Mouse (Mus musculus): ENCODE results near the gene Prm3. TPM values are rescaled to one million over a fixed set of nuclear protein-coding genes. Genes with fewer than 3 reads are reported as not detected.
A peak's percentile ranks its signal among the peaks of the same experiment; 100 is the strongest.

The Prm3 gene
- polyA plus RNA-seq, 1 experiment from 2014 or later, result not detected

GRCm38 (mm10) chr16:10781862-10782371, 8.8 kb downstream of the Prm3 start:
- no peak overlapping the region; the same call in 1 of the 2 replicates for H3K4me2 ChIP-seq
- WGBS, result 55% methylated on average over 9 of the region's 9 CpGs
- H3K9ac ChIP-seq, result peak overlapping the region; percentile 41; the same call in 1 of the 2 replicates

GRCm38 (mm10) chr16:10780631-10781120, 10.0 kb downstream of the Prm3 start:
- no peak overlapping the region for H3K4me3 ChIP-seq
- no peak overlapping the region for H3K4me2 ChIP-seq
- H3K36me3 ChIP-seq, result no peaks in the 10 kb centered on the region
- no peak overlapping the region for H3K9ac ChIP-seq
- no peak overlapping the region for H3K27ac ChIP-seq (replicated peaks)
- WGBS, result 83% methylated on average over 5 of the region's 5 CpGs
- H3K27me3 ChIP-seq, result peaks cover 24% of the 10 kb centered on the region
- ATAC-seq (ENCODE audit: low read depth), result no peak
- H3K4me1 ChIP-seq (replicated peaks), result peaks cover 31% of the 10 kb centered on the region
- no peaks in the 10 kb centered on the region for H3K9me3 ChIP-seq

More at GRCm38 (mm10) chr16:10781862-10782371, 8.8 kb downstream of the Prm3 start:
- Histone ChIP-seq H3K27me3 (peaks cover 24% of the 10 kb centered on the region), H3K36me3 (no peaks in the 10 kb centered on the region), H3K4me1 (replicated peaks) (peaks cover 43% of the 10 kb centered on the region), H3K27ac (replicated peaks) (no peak overlapping the region), H3K9me3 (no peaks in the 10 kb centered on the region), H3K4me3 (no peak overlapping the region)
- no peak for ATAC-seq (ENCODE audit: low read depth)

- no peak for ATAC-seq (ENCODE audit: low read depth)
- H3K27ac ChIP-seq (replicated peaks), result no peak overlapping the region
- peaks cover 9% of the 10 kb centered on the region for H3K4me1 ChIP-seq (replicated peaks)
- H3K36me3 ChIP-seq, result no peaks in the 10 kb centered on the region
- no peak overlapping the region for H3K4me2 ChIP-seq
- no peak overlapping the region for H3K4me3 ChIP-seq
- whole genome bisulfite sequencing, result 62% methylated on average over 5 of the region's 5 CpGs
- no peak overlapping the region for H3K9ac ChIP-seq
- no peaks in the 10 kb centered on the region for H3K9me3 ChIP-seq
- peaks cover 4% of the 10 kb centered on the region for H3K27me3 ChIP-seq
Observed at GRCm38 (mm10) chr16:10777579-10778160, 13.0 kb downstream of the Prm3 start.

GRCm38 (mm10) chr16:10776322-10776721, 14.4 kb downstream of the Prm3 start:
- Histone ChIP-seq H3K4me3 (no peak overlapping the region), H3K4me2 (no peak overlapping the region), H3K4me1 (replicated peaks) (no peaks in the 10 kb centered on the region), H3K36me3 (no peaks in the 10 kb centered on the region), H3K9ac (no peak overlapping the region), H3K27me3 (no peaks in the 10 kb centered on the region), H3K9me3 (no peaks in the 10 kb centered on the region), H3K27ac (replicated peaks) (no peak overlapping the region)
- 71% methylated on average over 7 of the region's 7 CpGs for WGBS
- no peak for ATAC-seq (ENCODE audit: low read depth)

- H3K27ac ChIP-seq (replicated peaks), result no peak overlapping the region
- H3K4me3 ChIP-seq, result no peak overlapping the region
- H3K9me3 ChIP-seq, result no peaks in the 10 kb centered on the region
- H3K4me1 ChIP-seq (replicated peaks), result 0 out of 2 replicates have a peak, but pooled peaks cover 3% of the 10 kb centered on the region
- no peak overlapping the region for H3K9ac ChIP-seq
- 84% methylated on average over 4 of the region's 4 CpGs for WGBS
- no peaks in the 10 kb centered on the region for H3K27me3 ChIP-seq
- no peak overlapping the region for H3K4me2 ChIP-seq
- ATAC-seq (ENCODE audit: low read depth), result no peak
- H3K36me3 ChIP-seq, result no peaks in the 10 kb centered on the region
Observed at GRCm38 (mm10) chr16:10774726-10775125, 16.0 kb downstream of the Prm3 start.

- H3K9ac ChIP-seq, result no peak overlapping the region
- no peaks in the 10 kb centered on the region for H3K36me3 ChIP-seq
- H3K4me2 ChIP-seq, result no peak overlapping the region
- H3K4me1 ChIP-seq (replicated peaks), result 0 out of 2 replicates have a peak, but pooled peaks cover 5% of the 10 kb centered on the region
- 0 out of 2 replicates have a peak, but pooled peaks cover 3% of the 10 kb centered on the region for H3K27me3 ChIP-seq
- no peaks in the 10 kb centered on the region for H3K9me3 ChIP-seq
- no peak for ATAC-seq (ENCODE audit: low read depth)
- no peak overlapping the region for H3K4me3 ChIP-seq
- WGBS, result 89% methylated on average over 8 of the region's 8 CpGs
- no peak overlapping the region for H3K27ac ChIP-seq (replicated peaks)
Observed at GRCm38 (mm10) chr16:10773543-10773942, 17.2 kb downstream of the Prm3 start.

GRCm38 (mm10) chr16:10771769-10772510, 18.8 kb downstream of the Prm3 start:
- WGBS, result 48% methylated on average over 19 of the region's 19 CpGs

GRCm38 (mm10) chr16:10770531-10771325, 20.0 kb downstream of the Prm3 start:
- Histone ChIP-seq H3K4me3 (no peak overlapping the region), H3K36me3 (no peaks in the 10 kb centered on the region), H3K9me3 (no peaks in the 10 kb centered on the region), H3K4me2 (no peak overlapping the region), H3K27ac (replicated peaks) (no peak overlapping the region), H3K4me1 (replicated peaks) (0 out of 2 replicates have a peak, but pooled peaks cover 5% of the 10 kb centered on the region), H3K9ac (no peak overlapping the region), H3K27me3 (0 out of 2 replicates have a peak, but pooled peaks cover 3% of the 10 kb centered on the region)
- ATAC-seq (ENCODE audit: low read depth), result no peak
- WGBS, result 68% methylated on average over 4 of the region's 4 CpGs

More at GRCm38 (mm10) chr16:10771769-10772510, 18.8 kb downstream of the Prm3 start:
- Histone ChIP-seq H3K4me3 (no peak overlapping the region), H3K9me3 (no peaks in the 10 kb centered on the region), H3K27ac (replicated peaks) (no peak overlapping the region), H3K4me2 (no peak overlapping the region), H3K4me1 (replicated peaks) (0 out of 2 replicates have a peak, but pooled peaks cover 5% of the 10 kb centered on the region), H3K9ac (no peak overlapping the region), H3K27me3 (0 out of 2 replicates have a peak, but pooled peaks cover 3% of the 10 kb centered on the region), H3K36me3 (no peaks in the 10 kb centered on the region)
- ATAC-seq (ENCODE audit: low read depth), result no peak

- Histone ChIP-seq H3K4me3 (no peak overlapping the region), H3K27ac (replicated peaks) (no peak overlapping the region), H3K27me3 (0 out of 2 replicates have a peak, but pooled peaks cover 3% of the 10 kb centered on the region), H3K9ac (no peak overlapping the region), H3K9me3 (no peaks in the 10 kb centered on the region), H3K4me1 (replicated peaks) (0 out of 2 replicates have a peak, but pooled peaks cover 5% of the 10 kb centered on the region), H3K36me3 (no peaks in the 10 kb centered on the region), H3K4me2 (no peak overlapping the region)
- 43% methylated on average over 2 of the region's 2 CpGs for WGBS
- no peak for ATAC-seq (ENCODE audit: low read depth)
Observed at GRCm38 (mm10) chr16:10769661-10770060, 21.1 kb downstream of the Prm3 start.

- no peak for ATAC-seq (ENCODE audit: low read depth)
- Histone ChIP-seq H3K36me3 (no peaks in the 10 kb centered on the region), H3K4me3 (no peak overlapping the region), H3K4me2 (no peak overlapping the region), H3K9ac (no peak overlapping the region), H3K4me1 (replicated peaks) (0 out of 2 replicates have a peak, but pooled peaks cover 5% of the 10 kb centered on the region), H3K9me3 (no peaks in the 10 kb centered on the region), H3K27me3 (0 out of 2 replicates have a peak, but pooled peaks cover 3% of the 10 kb centered on the region), H3K27ac (replicated peaks) (no peak overlapping the region)
- WGBS, result 61% methylated on average over 9 of the region's 9 CpGs
Observed at GRCm38 (mm10) chr16:10768821-10769220, 21.9 kb downstream of the Prm3 start.

- H3K4me2 ChIP-seq, result no peak overlapping the region
- no peak overlapping the region for H3K27ac ChIP-seq (replicated peaks)
- H3K36me3 ChIP-seq, result no peaks in the 10 kb centered on the region
- no peak overlapping the region for H3K4me3 ChIP-seq
- H3K27me3 ChIP-seq, result 0 out of 2 replicates have a peak, but pooled peaks cover 3% of the 10 kb centered on the region
- no peak for ATAC-seq (ENCODE audit: low read depth)
- no peak overlapping the region for H3K9ac ChIP-seq
- 0 out of 2 replicates have a peak, but pooled peaks cover 5% of the 10 kb centered on the region for H3K4me1 ChIP-seq (replicated peaks)
- no peaks in the 10 kb centered on the region for H3K9me3 ChIP-seq
- 59% methylated on average over 4 of the region's 4 CpGs for WGBS
Observed at GRCm38 (mm10) chr16:10767158-10767557, 23.6 kb downstream of the Prm3 start.

Measured in neural tube, embryonic 13.5 days (tissue).